Mouse (Mus musculus): Measurements from ENCODE around the gene Hoxd12. TPM values are rescaled to one million over a fixed set of nuclear protein-coding genes. Genes with fewer than 3 reads are reported as not detected.
A peak's percentile ranks its signal among the peaks of the same experiment; 100 is the strongest.

The Hoxd12 gene
- polyA plus RNA-seq, 1 experiment from 2014 or later = 2.1 TPM

DNA sequence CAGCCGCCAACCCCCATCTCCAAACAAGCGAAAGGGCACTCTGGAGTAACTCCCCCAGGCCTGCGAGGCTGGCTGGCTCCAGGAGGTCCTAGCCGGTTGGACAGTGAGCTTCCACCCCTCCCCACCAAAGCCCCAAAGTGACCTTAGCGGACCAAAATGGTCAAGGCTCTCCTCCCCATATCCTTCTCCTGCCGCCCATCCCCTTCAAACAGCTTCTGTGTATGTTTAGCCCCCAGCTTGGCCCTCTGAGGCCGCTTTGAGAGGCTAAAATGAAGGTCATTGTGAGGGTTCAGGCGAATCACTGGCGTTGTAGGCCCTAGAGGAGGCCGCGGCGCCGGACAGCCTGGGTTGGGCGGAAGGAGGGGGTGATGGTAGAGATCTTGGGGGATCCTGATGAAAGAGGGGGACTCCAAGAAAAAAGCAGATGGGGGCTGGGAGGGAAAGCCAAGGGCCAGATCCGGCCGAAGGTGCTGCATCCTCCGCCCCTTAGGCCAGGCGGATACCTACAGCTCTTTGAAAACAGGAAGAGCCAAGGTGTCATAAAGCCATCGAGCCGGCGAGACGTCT lies 25.8 kb downstream of the Hoxd12 start:
- Histone ChIP-seq H3K27me3 (ENCODE audit: control insufficient read depth, insufficient read depth, low read length) (peaks cover 63% of the 10 kb centered on the region), H3K4me1 (ENCODE audit: control insufficient read depth, insufficient read depth, low read length) (peaks cover 9% of the 10 kb centered on the region; the same call in 1 of the 2 replicates), H3K9me3 (ENCODE audit: control insufficient read depth, low read length) (no peaks in the 10 kb centered on the region), H3K9ac (ENCODE audit: low read length) (peak overlapping the region; percentile 89), H3K4me3 (ENCODE audit: low read depth, low read length) (peak overlapping the region; percentile 63), H3K36me3 (ENCODE audit: control insufficient read depth, insufficient read depth, low read length) (no peaks in the 10 kb centered on the region), H3K27ac (ENCODE audit: low read depth, low read length) (peak overlapping the region; percentile 74), H3K4me2 (ENCODE audit: low read depth) (peak overlapping the region; percentile 76)
- peak; percentile 18 for DNase-seq (ENCODE audit: low spot score)
- no peak for ATAC-seq (ENCODE audit: insufficient read depth, low FRiP score, low TSS enrichment)
- WGBS = 2% methylated on average over 22 of the region's 22 CpGs

DNA sequence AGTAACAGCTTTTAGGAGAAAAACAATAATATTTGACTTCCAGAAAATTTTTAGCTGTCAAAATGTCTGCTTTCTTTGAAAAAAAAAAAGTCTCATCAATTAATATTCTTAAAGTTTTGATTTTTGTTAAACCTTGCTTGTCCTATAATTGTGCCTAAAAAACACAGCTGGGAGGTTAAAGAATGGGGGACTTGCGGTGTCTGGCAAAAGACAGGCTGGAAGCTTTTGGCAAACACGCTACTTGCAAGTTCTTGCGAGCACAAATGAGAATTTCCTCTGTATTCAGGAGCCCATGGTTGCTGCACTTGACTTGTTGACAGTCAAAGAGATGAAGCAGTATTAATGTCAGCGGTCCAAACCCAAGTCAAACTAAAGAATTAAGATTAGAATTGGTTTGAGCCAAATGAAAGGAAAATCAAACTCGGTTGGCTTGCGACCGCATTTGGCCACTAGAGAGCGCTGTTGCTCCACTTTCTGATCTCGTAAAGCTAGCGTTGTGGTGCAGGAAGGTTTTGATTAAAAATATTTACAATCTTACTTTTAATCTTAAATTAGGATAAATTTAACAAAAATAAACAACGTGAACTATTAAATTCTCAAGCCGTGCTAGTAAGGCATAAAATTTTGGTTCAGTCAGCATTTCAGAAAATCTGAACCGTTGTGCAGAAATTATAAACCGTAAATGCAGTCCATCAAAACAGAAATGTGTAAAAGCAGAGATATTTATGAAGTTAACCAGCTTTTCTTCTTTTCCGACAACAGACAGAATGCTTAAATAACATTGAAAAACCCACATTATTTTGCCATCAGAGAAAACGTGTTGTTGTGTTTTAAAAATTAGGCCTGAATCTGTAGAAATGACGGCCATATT lies 27.4 kb downstream of the Hoxd12 start:
- no peak for ATAC-seq (ENCODE audit: insufficient read depth, low FRiP score, low TSS enrichment)
- peaks cover 7% of the 10 kb centered on the region; the same call in 1 of the 2 replicates for H3K4me1 ChIP-seq (ENCODE audit: control insufficient read depth, insufficient read depth, low read length)
- H3K9ac ChIP-seq (ENCODE audit: low read length) = no peak overlapping the region
- no peak overlapping the region for H3K27ac ChIP-seq (ENCODE audit: low read depth, low read length)
- H3K36me3 ChIP-seq (ENCODE audit: control insufficient read depth, insufficient read depth, low read length) = no peaks in the 10 kb centered on the region
- DNase-seq (ENCODE audit: low spot score) = peak; percentile 86
- H3K4me3 ChIP-seq (ENCODE audit: low read depth, low read length) = no peak overlapping the region
- H3K27me3 ChIP-seq (ENCODE audit: control insufficient read depth, insufficient read depth, low read length) = peaks cover 52% of the 10 kb centered on the region
- WGBS = 11% methylated on average over 17 of the region's 17 CpGs
- H3K9me3 ChIP-seq (ENCODE audit: control insufficient read depth, low read length) = no peaks in the 10 kb centered on the region
- H3K4me2 ChIP-seq (ENCODE audit: low read depth) = peak overlapping the region; percentile 85

DNA sequence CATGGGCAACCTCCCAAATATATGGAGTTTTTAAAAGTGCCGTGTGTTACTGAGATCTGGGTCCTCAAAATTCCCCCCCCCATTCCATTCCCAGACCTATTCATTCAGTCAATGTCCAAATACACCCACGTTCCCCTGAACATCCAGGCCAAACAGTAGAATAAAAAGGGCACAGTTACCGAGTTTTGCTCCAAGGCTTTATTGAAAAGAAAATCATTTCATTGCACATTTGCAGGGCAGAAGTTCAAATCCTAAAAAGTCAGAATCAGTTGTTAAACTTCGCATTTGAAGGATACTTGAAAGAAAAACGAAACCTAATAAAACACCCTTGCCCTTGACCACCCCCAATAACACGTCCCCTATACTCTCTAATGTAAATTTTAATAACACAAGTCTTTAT lies 28.0 kb downstream of the Hoxd12 start:
- Histone ChIP-seq H3K36me3 (ENCODE audit: control insufficient read depth, insufficient read depth, low read length) (no peaks in the 10 kb centered on the region), H3K27ac (ENCODE audit: low read depth, low read length) (no peak overlapping the region), H3K9ac (ENCODE audit: low read length) (no peak overlapping the region; the same call in 1 of the 2 replicates), H3K4me2 (ENCODE audit: low read depth) (peak overlapping the region; percentile 85), H3K4me1 (ENCODE audit: control insufficient read depth, insufficient read depth, low read length) (peaks cover 7% of the 10 kb centered on the region; the same call in 1 of the 2 replicates), H3K4me3 (ENCODE audit: low read depth, low read length) (no peak overlapping the region), H3K9me3 (ENCODE audit: control insufficient read depth, low read length) (no peaks in the 10 kb centered on the region), H3K27me3 (ENCODE audit: control insufficient read depth, insufficient read depth, low read length) (peaks cover 46% of the 10 kb centered on the region)
- no peak for ATAC-seq (ENCODE audit: insufficient read depth, low FRiP score, low TSS enrichment)
- DNase-seq (ENCODE audit: low spot score) = no peak
- 17% methylated on average over 6 of the region's 6 CpGs for WGBS

DNA sequence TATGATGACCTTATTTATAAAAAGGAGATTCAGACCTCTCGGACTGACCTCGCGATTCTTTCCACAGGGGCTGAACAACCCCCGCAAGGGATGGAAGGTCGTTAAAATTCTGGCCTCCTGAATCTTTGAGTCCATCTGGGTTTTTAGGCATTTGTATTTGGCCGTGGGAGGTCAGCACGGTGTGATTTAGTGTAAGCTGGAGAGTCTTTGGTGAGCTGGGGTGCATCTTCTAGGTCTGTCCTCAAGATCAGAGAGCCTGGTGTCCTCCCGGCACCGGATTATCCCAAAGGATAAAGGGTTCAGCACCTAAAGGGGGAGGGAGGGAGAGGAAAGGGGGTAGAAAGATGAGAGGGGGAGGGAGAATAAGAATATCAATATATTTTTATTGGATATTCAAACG lies 28.5 kb downstream of the Hoxd12 start:
- no peaks in the 10 kb centered on the region for H3K9me3 ChIP-seq (ENCODE audit: control insufficient read depth, low read length)
- H3K36me3 ChIP-seq (ENCODE audit: control insufficient read depth, insufficient read depth, low read length) = no peaks in the 10 kb centered on the region
- H3K4me3 ChIP-seq (ENCODE audit: low read depth, low read length) = peak overlapping the region; percentile 83
- peaks cover 9% of the 10 kb centered on the region for H3K4me1 ChIP-seq (ENCODE audit: control insufficient read depth, insufficient read depth, low read length)
- peak overlapping the region; percentile 99 for H3K9ac ChIP-seq (ENCODE audit: low read length)
- peaks cover 43% of the 10 kb centered on the region for H3K27me3 ChIP-seq (ENCODE audit: control insufficient read depth, insufficient read depth, low read length)
- DNase-seq (ENCODE audit: low spot score) (peak; percentile 32), ATAC-seq (ENCODE audit: insufficient read depth, low FRiP score, low TSS enrichment) (no peak)
- peak overlapping the region; percentile 85 for H3K4me2 ChIP-seq (ENCODE audit: low read depth)
- H3K27ac ChIP-seq (ENCODE audit: low read depth, low read length) = peak overlapping the region; percentile 100
- WGBS = 6% methylated on average over 10 of the region's 10 CpGs

DNA sequence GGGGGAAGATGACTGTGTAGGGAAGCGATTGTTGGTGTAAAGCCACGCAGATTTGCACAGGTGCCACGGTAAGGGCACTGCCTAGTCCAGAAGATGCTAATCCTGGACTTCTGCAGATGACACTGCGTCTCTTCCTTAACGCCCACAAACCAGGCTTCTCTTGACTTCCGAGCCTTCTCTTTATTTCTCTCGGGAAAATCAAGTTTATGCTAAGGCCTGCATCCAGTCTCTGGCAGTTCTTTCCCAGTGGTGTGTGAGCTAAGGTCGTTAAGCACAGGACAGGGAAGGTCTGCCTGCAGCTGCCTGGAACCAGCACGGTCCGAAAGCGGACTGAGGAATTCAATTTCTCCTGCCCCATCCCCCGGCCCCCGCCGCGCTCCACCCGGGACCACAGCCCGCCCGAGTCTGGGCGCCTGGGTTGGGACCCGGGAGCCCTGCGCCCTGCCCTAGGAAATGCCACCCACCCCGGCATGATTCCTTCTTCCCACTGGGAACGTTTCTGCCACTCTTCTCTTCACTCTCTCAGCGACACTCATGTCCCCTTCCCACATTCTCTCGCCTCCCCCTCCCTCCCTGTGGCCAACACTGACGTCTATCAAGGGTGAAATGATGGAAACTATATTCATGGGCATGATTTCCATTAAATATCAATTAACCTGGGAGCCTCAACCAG lies 29.0 kb downstream of the Hoxd12 start:
- Histone ChIP-seq H3K9me3 (ENCODE audit: control insufficient read depth, low read length) (no peaks in the 10 kb centered on the region), H3K9ac (ENCODE audit: low read length) (peak overlapping the region; percentile 99), H3K27me3 (ENCODE audit: control insufficient read depth, insufficient read depth, low read length) (peaks cover 44% of the 10 kb centered on the region), H3K4me3 (ENCODE audit: low read depth, low read length) (peak overlapping the region; percentile 83), H3K27ac (ENCODE audit: low read depth, low read length) (peak overlapping the region; percentile 100), H3K36me3 (ENCODE audit: control insufficient read depth, insufficient read depth, low read length) (no peaks in the 10 kb centered on the region), H3K4me2 (ENCODE audit: low read depth) (peak overlapping the region; percentile 85), H3K4me1 (ENCODE audit: control insufficient read depth, insufficient read depth, low read length) (peaks cover 14% of the 10 kb centered on the region)
- ATAC-seq (ENCODE audit: insufficient read depth, low FRiP score, low TSS enrichment) (peak; percentile 8; the same call in 1 of the 2 replicates), DNase-seq (ENCODE audit: low spot score) (peak; percentile 50)
- 2% methylated on average over 26 of the region's 26 CpGs for WGBS

DNA sequence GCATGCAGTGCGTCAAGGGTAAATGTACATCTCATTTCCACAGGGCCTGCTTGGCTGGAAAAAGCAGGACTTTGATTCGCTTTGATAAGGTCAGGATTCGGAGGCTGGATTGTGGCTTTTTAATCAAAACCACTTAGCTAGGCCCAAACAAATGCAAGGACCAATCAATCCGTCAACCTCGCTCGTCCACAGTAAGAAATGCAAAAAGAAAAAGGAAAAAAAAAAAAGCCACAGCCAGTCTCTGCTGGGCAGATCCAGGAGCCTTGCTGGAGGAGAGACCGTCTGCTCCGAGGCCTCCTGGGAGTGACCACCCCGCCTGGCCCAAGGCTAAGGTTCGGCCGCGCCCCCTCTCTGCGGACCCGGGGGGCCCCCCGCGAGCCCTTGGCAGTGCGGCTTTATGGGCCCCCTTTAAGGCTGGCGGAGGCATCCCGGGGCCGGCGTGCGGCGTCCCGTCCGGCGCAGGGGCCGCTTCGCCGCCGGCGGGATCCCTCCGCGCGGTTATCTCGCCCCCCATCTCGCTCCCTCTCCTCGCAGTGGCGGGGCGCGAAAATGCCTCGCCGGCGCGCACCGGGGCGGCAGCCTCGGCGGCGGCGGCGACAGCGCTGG lies 29.7 kb downstream of the Hoxd12 start, which contains the start of gene Hoxd8:
Gene Hoxd8 (plus strand): TSS at position 223 of the 606 bp plus-strand sequence.
- peaks cover 20% of the 10 kb centered on the region for H3K4me1 ChIP-seq (ENCODE audit: control insufficient read depth, insufficient read depth, low read length)
- peak; percentile 42 for ATAC-seq (ENCODE audit: insufficient read depth, low FRiP score, low TSS enrichment)
- H3K36me3 ChIP-seq (ENCODE audit: control insufficient read depth, insufficient read depth, low read length) = no peaks in the 10 kb centered on the region
- H3K4me2 ChIP-seq (ENCODE audit: low read depth) = peak within 1 kb of the TSS; percentile 85
- peaks cover 38% of the 10 kb centered on the region for H3K27me3 ChIP-seq (ENCODE audit: control insufficient read depth, insufficient read depth, low read length)
- no peaks in the 10 kb centered on the region for H3K9me3 ChIP-seq (ENCODE audit: control insufficient read depth, low read length)
- H3K9ac ChIP-seq (ENCODE audit: low read length) = peak within 1 kb of the TSS; percentile 99
- H3K27ac ChIP-seq (ENCODE audit: low read depth, low read length) = peak within 1 kb of the TSS; percentile 100
- H3K4me3 ChIP-seq (ENCODE audit: low read depth, low read length) = peak within 1 kb of the TSS; percentile 83
- under 1% methylated on average over 43 of the region's 52 CpGs for WGBS
- peak; percentile 87 for DNase-seq (ENCODE audit: low spot score)

DNA sequence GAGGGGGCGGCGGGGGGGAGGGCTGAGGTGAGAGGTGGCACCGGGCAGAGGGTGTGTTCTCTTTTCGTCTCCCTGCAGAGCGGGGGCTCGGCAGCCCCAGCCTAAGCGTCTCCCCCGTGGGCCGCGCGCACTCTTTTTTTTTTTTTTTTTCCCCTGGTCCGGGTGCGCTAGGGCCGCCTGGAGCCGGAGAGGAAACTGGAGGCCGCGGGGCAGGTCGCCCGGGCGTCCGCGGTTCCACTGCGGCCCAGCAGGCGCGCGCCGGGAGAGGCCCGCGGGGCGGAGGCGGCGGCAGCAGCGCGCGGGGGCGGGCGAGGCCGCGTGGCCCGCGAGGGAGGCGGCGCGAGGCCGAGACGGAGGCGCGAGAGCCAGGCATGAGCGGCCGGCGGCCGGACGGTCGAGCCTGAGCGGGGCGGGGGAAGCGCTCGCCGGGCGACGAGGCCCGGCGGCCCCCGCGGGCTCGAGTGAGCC lies 30.2 kb downstream of the Hoxd12 start:
- Histone ChIP-seq H3K4me3 (ENCODE audit: low read depth, low read length) (peak overlapping the region; percentile 83), H3K9me3 (ENCODE audit: control insufficient read depth, low read length) (no peaks in the 10 kb centered on the region), H3K27me3 (ENCODE audit: control insufficient read depth, insufficient read depth, low read length) (peaks cover 34% of the 10 kb centered on the region), H3K36me3 (ENCODE audit: control insufficient read depth, insufficient read depth, low read length) (no peaks in the 10 kb centered on the region), H3K9ac (ENCODE audit: low read length) (peak overlapping the region; percentile 99), H3K4me1 (ENCODE audit: control insufficient read depth, insufficient read depth, low read length) (peaks cover 17% of the 10 kb centered on the region), H3K4me2 (ENCODE audit: low read depth) (peak overlapping the region; percentile 85), H3K27ac (ENCODE audit: low read depth, low read length) (peak overlapping the region; percentile 100)
- peak; percentile 33 for ATAC-seq (ENCODE audit: insufficient read depth, low FRiP score, low TSS enrichment)
- peak; percentile 57 for DNase-seq (ENCODE audit: low spot score)
- 0% methylated on average over 31 of the region's 66 CpGs for WGBS

DNA sequence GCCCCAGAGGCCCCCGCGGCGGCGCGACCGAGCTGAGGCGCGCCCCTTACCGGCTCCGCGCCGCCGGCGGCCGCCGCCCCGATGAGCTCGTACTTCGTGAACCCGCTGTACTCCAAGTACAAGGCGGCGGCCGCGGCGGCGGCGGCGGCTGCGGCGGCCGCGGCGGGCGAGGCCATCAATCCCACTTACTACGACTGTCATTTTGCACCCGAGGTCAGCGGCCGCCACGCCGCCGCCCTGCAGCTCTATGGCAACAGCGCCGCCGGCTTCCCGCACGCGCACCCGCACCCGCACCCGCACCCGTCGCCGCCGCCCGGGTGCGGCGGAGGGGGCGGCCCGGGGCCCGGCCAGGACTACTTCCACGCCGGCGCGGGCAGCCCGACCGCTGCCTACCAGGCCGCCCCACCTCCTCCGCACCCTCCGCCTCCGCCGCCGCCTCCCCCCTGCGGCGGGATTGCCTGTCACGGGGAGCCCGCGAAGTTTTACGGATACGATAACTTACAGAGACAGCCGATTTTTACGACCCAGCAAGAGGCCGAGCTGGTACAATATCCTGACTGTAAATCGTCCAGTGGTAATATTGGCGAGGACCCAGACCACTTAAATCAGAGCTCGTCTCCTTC lies 30.8 kb downstream of the Hoxd12 start:
- peak; percentile 81 for DNase-seq (ENCODE audit: low spot score)
- H3K27me3 ChIP-seq (ENCODE audit: control insufficient read depth, insufficient read depth, low read length) = peaks cover 28% of the 10 kb centered on the region
- peak overlapping the region; percentile 85 for H3K4me2 ChIP-seq (ENCODE audit: low read depth)
- H3K4me3 ChIP-seq (ENCODE audit: low read depth, low read length) = peak overlapping the region; percentile 83
- peak overlapping the region; percentile 100 for H3K27ac ChIP-seq (ENCODE audit: low read depth, low read length)
- no peaks in the 10 kb centered on the region for H3K36me3 ChIP-seq (ENCODE audit: control insufficient read depth, insufficient read depth, low read length)
- peaks cover 20% of the 10 kb centered on the region for H3K4me1 ChIP-seq (ENCODE audit: control insufficient read depth, insufficient read depth, low read length)
- H3K9ac ChIP-seq (ENCODE audit: low read length) = peak overlapping the region; percentile 99
- ATAC-seq (ENCODE audit: insufficient read depth, low FRiP score, low TSS enrichment) = peak; percentile 69
- H3K9me3 ChIP-seq (ENCODE audit: control insufficient read depth, low read length) = no peaks in the 10 kb centered on the region
- under 1% methylated on average over 55 of the region's 85 CpGs for WGBS

Measured in neural tube, embryonic 11.5 days (tissue).